8 mouse cellular contexts compared by ENCODE assay signal in genomic region chr4:77519166-77519565, GRCm38 (mm10).
A peak's percentile ranks its signal among the peaks of the same experiment; 100 is the strongest.
DNase-seq lines count a peak whose midpoint lies in the region; ATAC-seq and TF ChIP-seq lines count a peak whose summit lies in the region.

No protein-coding gene starts in this region.

- H3K4me3 ChIP-seq in heart, embryonic 16.5 days (ENCODE audit: low read length): no peak overlapping the region
- no peak overlapping the region for H3K4me3 ChIP-seq in ES-E14 (ENCODE audit: insufficient read depth in 1 of 2, low read depth in 1 of 2, low read length in 2 of 2, poor library complexity in 1 of 2, severe bottlenecking in 1 of 2)
- no peak overlapping the region for H3K4me3 ChIP-seq in cortical plate, adult 2 months (ENCODE audit: insufficient read depth, low read length)
- H3K4me3 ChIP-seq in intestine, postnatal 0 days (ENCODE audit: low read depth, low read length): no peak overlapping the region

- H3K36me3 ChIP-seq in heart, embryonic 16.5 days (ENCODE audit: control insufficient read depth, insufficient read depth): no peaks in the 10 kb centered on the region
- no peaks in the 10 kb centered on the region for H3K36me3 ChIP-seq in ES-E14 (ENCODE audit: control insufficient read depth, insufficient read depth, low read length, poor library complexity, severe bottlenecking)
- H3K36me3 ChIP-seq in intestine, postnatal 0 days (ENCODE audit: control insufficient read depth, insufficient read depth): no peaks in the 10 kb centered on the region

- H3K27ac ChIP-seq in heart, embryonic 16.5 days (ENCODE audit: low read length): no peak overlapping the region
- H3K27ac ChIP-seq in ES-E14 (ENCODE audit: insufficient read depth, low read depth, low read length, poor library complexity, severe bottlenecking): no peak overlapping the region
- no peak overlapping the region for H3K27ac ChIP-seq in cortical plate, adult 2 months (ENCODE audit: insufficient read depth, low read length)
- H3K27ac ChIP-seq in intestine, postnatal 0 days (ENCODE audit: low read depth, low read length): no peak overlapping the region

- 0 out of 2 replicates have a peak, but pooled peaks have one; percentile 37 for ATAC-seq in heart, embryonic 16.5 days (replicated peaks; ENCODE audit: extremely low read depth, insufficient read depth, low FRiP score)
- ATAC-seq in intestine, postnatal 0 days: no peak; the same call in 1 of the 2 replicates
- ATAC-seq in CD4-positive, CD25-positive, alpha-beta regulatory T cell, adult 4 months: no peak

- TF ChIP-seq POLR2A in cortical plate, adult 2 months (IDR thresholded peaks at IDR 0.05; ENCODE audit: extremely low read depth, insufficient read depth, low read length): no peak

- 31% methylated on average over 5 of the region's 5 CpGs for WGBS in heart, embryonic 16.5 days
- 38% methylated on average over 5 of the region's 5 CpGs for WGBS in intestine, postnatal 0 days

- no peak overlapping the region for H3K4me2 ChIP-seq in heart, embryonic 16.5 days (ENCODE audit: low read depth, low read length)
- H3K4me2 ChIP-seq in intestine, postnatal 0 days (replicated peaks; ENCODE audit: low read depth): no peak overlapping the region

- no peaks in the 10 kb centered on the region for H3K4me1 ChIP-seq in heart, embryonic 16.5 days (ENCODE audit: control insufficient read depth, insufficient read depth, low read length)
- H3K4me1 ChIP-seq in ES-E14 (ENCODE audit: control insufficient read depth in 2 of 2, insufficient read depth in 2 of 2, low read length in 2 of 2, poor library complexity in 1 of 2): no peaks in the 10 kb centered on the region
- H3K4me1 ChIP-seq in cortical plate, adult 2 months (ENCODE audit: control insufficient read depth, insufficient read depth, low read length): no peaks in the 10 kb centered on the region; the same call in 1 of the 2 replicates
- H3K4me1 ChIP-seq in intestine, postnatal 0 days (replicated peaks; ENCODE audit: control insufficient read depth, insufficient read depth, low read length): no peaks in the 10 kb centered on the region

- intact Hi-C loops in heart, postnatal 25 days (cut with DNase I): loop anchor here (2.0 kb wide), 1 partner anchor 434 kb away; no protein-coding TSS in a partner anchor

- no peaks in the 10 kb centered on the region for H3K27me3 ChIP-seq in heart, embryonic 16.5 days (ENCODE audit: control insufficient read depth, insufficient read depth, low read length)
- H3K27me3 ChIP-seq in intestine, postnatal 0 days (replicated peaks; ENCODE audit: control insufficient read depth, insufficient read depth, low read length): no peaks in the 10 kb centered on the region

- no peaks in the 10 kb centered on the region for H3K9me3 ChIP-seq in heart, embryonic 16.5 days (replicated peaks; ENCODE audit: control insufficient read depth, low read length)
- no peaks in the 10 kb centered on the region for H3K9me3 ChIP-seq in ES-E14 (ENCODE audit: control insufficient read depth, insufficient read depth, low read depth, low read length)
- H3K9me3 ChIP-seq in intestine, postnatal 0 days (ENCODE audit: control insufficient read depth): no peaks in the 10 kb centered on the region

- no peak for DNase-seq in heart, postnatal 25 days (ENCODE audit: low spot score)
- DNase-seq in ES-E14 (ENCODE audit: low read depth, low spot score): peak; percentile 22
- DNase-seq in mesoderm, embryonic 11.5 days (ENCODE audit: low read depth, low spot score): peak; percentile 51
- DNase-seq in thymus, adult 18-20 months: no peak

- in situ Hi-C loops in ES-E14 (cut with MboI; ENCODE audit: low sequenced_read_pairs in 2 of 2, unreplicated experiment in 2 of 2): no loop called here

- peak; percentile 71 for TF ChIP-seq CTCF in cortical plate, adult 2 months (IDR thresholded peaks at IDR 0.05; ENCODE audit: extremely low read depth, insufficient read depth, low read length)
- TF ChIP-seq CTCF in intestine, postnatal 0 days (IDR thresholded peaks at IDR 0.05; ENCODE audit: low read depth): peak; percentile 79

- H3K9ac ChIP-seq in heart, embryonic 16.5 days (ENCODE audit: low read length): no peak overlapping the region
- no peak overlapping the region for H3K9ac ChIP-seq in ES-E14 (ENCODE audit: insufficient read depth, low read depth, low read length, poor library complexity, severe bottlenecking)
- H3K9ac ChIP-seq in intestine, postnatal 0 days (ENCODE audit: low read depth, low read length): no peak overlapping the region

TF ChIP-seq in ES-E14, 5 proteins besides CTCF, POLR2A, EP300 and RAD21:
- TF ChIP-seq ZNF384 (IDR thresholded peaks at IDR 0.05; ENCODE audit: low read depth, low read length) (no peak), ZC3H11A (IDR thresholded peaks at IDR 0.05; ENCODE audit: borderline replicate concordance, low read depth, low read length) (peak; percentile 74), HCFC1 (IDR thresholded peaks at IDR 0.05; ENCODE audit: borderline replicate concordance, insufficient read depth, low read length) (no peak)

Comparison
In these comparisons a context has a peak if more than half of its experiments do, and no peak if none do; other contexts are left out.
1. DNase-seq: peak in ES-E14 (single experiment) and mesoderm, embryonic 11.5 days (single experiment); none in heart, postnatal 25 days (single experiment) and thymus, adult 18-20 months (0 of 2).